Mouse (Mus musculus) cerebellum, adult 9-10 months (tissue): ENCODE data around the gene Gba.
A peak's percentile ranks its signal among the peaks of the same experiment; 100 is the strongest.

Source experiments
- DNase-seq: peaks from one replicate; pipeline ENCODE4 v3.0.0; 2022

The Gba gene

GRCm38 (mm10) chr3:89183058-89183958, 19.4 kb upstream of the Gba start, which contains the start of gene Fam189b:
TSS of gene Fam189b (plus strand) at chr3:89183143.
- DNase-seq = peak; percentile 92

GRCm38 (mm10) chr3:89183959-89184315, 18.8 kb upstream of the Gba start:
- DNase-seq = peak; percentile 52

GRCm38 (mm10) chr3:89187197-89187596, 15.5 kb upstream of the Gba start:
- DNase-seq = no peak

- no peak for DNase-seq
Observed at GRCm38 (mm10) chr3:89187690-89188477, 14.8 kb upstream of the Gba start.

- DNase-seq = no peak
Observed at GRCm38 (mm10) chr3:89188478-89188875, 14.3 kb upstream of the Gba start.

GRCm38 (mm10) chr3:89190436-89190835, 12.3 kb upstream of the Gba start:
- DNase-seq = no peak

- no peak for DNase-seq
Observed at GRCm38 (mm10) chr3:89193351-89193750, 9.4 kb upstream of the Gba start.

GRCm38 (mm10) chr3:89193853-89194252, 8.9 kb upstream of the Gba start:
- no peak for DNase-seq

GRCm38 (mm10) chr3:89195979-89196877, 6.5 kb upstream of the Gba start:
- peak; percentile 80 for DNase-seq

- DNase-seq = no peak
Observed at GRCm38 (mm10) chr3:89199839-89200238, 2.9 kb upstream of the Gba start.

GRCm38 (mm10) chr3:89203142-89203514, 400 bp downstream of the Gba start:
- DNase-seq = no peak

GRCm38 (mm10) chr3:89206079-89206478, 3.4 kb downstream of the Gba start:
- DNase-seq = no peak

- no peak for DNase-seq
Observed at GRCm38 (mm10) chr3:89206695-89207094, 4.0 kb downstream of the Gba start.

- DNase-seq = no peak
Observed at GRCm38 (mm10) chr3:89208075-89208657, 5.4 kb downstream of the Gba start.

- DNase-seq = no peak
Observed at GRCm38 (mm10) chr3:89208736-89209135, 6.0 kb downstream of the Gba start.

- DNase-seq = no peak
Observed at GRCm38 (mm10) chr3:89209731-89210130, 7.0 kb downstream of the Gba start.

- DNase-seq = no peak
Observed at GRCm38 (mm10) chr3:89210162-89210561, 7.4 kb downstream of the Gba start.

GRCm38 (mm10) chr3:89210731-89211130, 8.0 kb downstream of the Gba start:
- DNase-seq = no peak

- peak; percentile 86 for DNase-seq
Observed at GRCm38 (mm10) chr3:89213803-89214530, 11.2 kb downstream of the Gba start.

- no peak for DNase-seq
Observed at GRCm38 (mm10) chr3:89214681-89215411, 12.1 kb downstream of the Gba start, which contains the start of gene Thbs3. TSS of gene Thbs3 (plus strand) at chr3:89215180.

- DNase-seq = peak; percentile 92
Observed at GRCm38 (mm10) chr3:89215853-89216252, 13.1 kb downstream of the Gba start.
